ENCODE assay signal across 11 mouse cellular contexts in genomic region chr3:33043896-33044798, GRCm38 (mm10).
A peak's percentile ranks its signal among the peaks of the same experiment; 100 is the strongest.
DNase-seq lines count a peak whose midpoint lies in the region; ATAC-seq lines count a peak whose summit lies in the region.
"Had no signal": no experiment of that assay in that cellular context is flagged by ENCODE, and none has a peak within 500 bp of the region (broad histone marks: within the 10 kb centered on the region; RNA-seq: fewer than 3 reads in every experiment).

No protein-coding gene starts in this region.

- 70% methylated on average over 10 of the region's 10 CpGs for WGBS in limb, embryonic 11.5 days
- 73% methylated on average over 10 of the region's 10 CpGs for WGBS in limb, embryonic 10.5 days
- 66% methylated on average over 10 of the region's 10 CpGs for WGBS in midbrain, embryonic 15.5 days

- H3K27ac ChIP-seq in limb, embryonic 11.5 days (replicated peaks; ENCODE audit: low read depth, low read length): no peak overlapping the region
- H3K27ac ChIP-seq in limb, embryonic 10.5 days: no peak overlapping the region
- no peak overlapping the region for H3K27ac ChIP-seq in midbrain, embryonic 15.5 days
- H3K27ac ChIP-seq: macrophage had no signal

- H3K9me3 ChIP-seq in limb, embryonic 11.5 days (ENCODE audit: control insufficient read depth, low read length): no peaks in the 10 kb centered on the region
- H3K9me3 ChIP-seq in limb, embryonic 10.5 days (replicated peaks): no peaks in the 10 kb centered on the region
- H3K9me3 ChIP-seq in midbrain, embryonic 15.5 days: no peaks in the 10 kb centered on the region

- no peak for ATAC-seq in limb, embryonic 11.5 days (ENCODE audit: insufficient number of reproducible peaks, low FRiP score, low TSS enrichment, low read depth)
- peak; percentile 51 for ATAC-seq in midbrain, embryonic 15.5 days (replicated peaks)
- ATAC-seq in inflammation-experienced regulatory T-cells, adult 6 months: no peak

- H3K4me2 ChIP-seq in limb, embryonic 11.5 days (ENCODE audit: low read depth, severe bottlenecking): no peak overlapping the region
- H3K4me2 ChIP-seq in midbrain, embryonic 15.5 days: no peak overlapping the region

- H3K36me3 ChIP-seq in limb, embryonic 11.5 days (ENCODE audit: control insufficient read depth, insufficient read depth, low read length): no peaks in the 10 kb centered on the region
- no peaks in the 10 kb centered on the region for H3K36me3 ChIP-seq in limb, embryonic 10.5 days
- H3K36me3 ChIP-seq in midbrain, embryonic 15.5 days (replicated peaks): no peaks in the 10 kb centered on the region

- no peak overlapping the region for H3K4me3 ChIP-seq in limb, embryonic 11.5 days (ENCODE audit: low read depth, low read length)
- no peak overlapping the region for H3K4me3 ChIP-seq in limb, embryonic 10.5 days
- H3K4me3 ChIP-seq in midbrain, embryonic 15.5 days: no peak overlapping the region

- no peak overlapping the region for H3K9ac ChIP-seq in limb, embryonic 11.5 days (ENCODE audit: low read length)
- H3K9ac ChIP-seq in midbrain, embryonic 15.5 days: no peak overlapping the region

- no peaks in the 10 kb centered on the region for H3K27me3 ChIP-seq in limb, embryonic 11.5 days (ENCODE audit: control insufficient read depth, insufficient read depth, low read length)
- no peaks in the 10 kb centered on the region for H3K27me3 ChIP-seq in limb, embryonic 10.5 days (ENCODE audit: low read depth, poor library complexity, severe bottlenecking)
- no peaks in the 10 kb centered on the region for H3K27me3 ChIP-seq in midbrain, embryonic 15.5 days (replicated peaks)

- H3K4me1 ChIP-seq in limb, embryonic 11.5 days (ENCODE audit: control insufficient read depth, insufficient read depth, low read length): no peaks in the 10 kb centered on the region
- no peaks in the 10 kb centered on the region for H3K4me1 ChIP-seq in limb, embryonic 10.5 days
- no peaks in the 10 kb centered on the region for H3K4me1 ChIP-seq in midbrain, embryonic 15.5 days

- DNase-seq in cerebellum, postnatal 14 days: peak; percentile 9 to 21
- DNase-seq in cerebellum, adult 11-12 months: no peak
- DNase-seq in limb, embryonic 11.5 days (ENCODE audit: low spot score): peak; percentile 26
- DNase-seq in limb, embryonic 10.5 days (ENCODE audit: low spot score): no peak
- peak; percentile 29 for DNase-seq in embryo, embryonic 10.5 days (ENCODE audit: low spot score)
- no peak for DNase-seq in urinary bladder, postnatal 10 days (ENCODE audit: low spot score)
- DNase-seq: gastrocnemius, postnatal 10 days; kidney, adult 9 months had no signal

Comparison
In these comparisons a context has a peak if more than half of its experiments do, and no peak if none do; other contexts are left out.
1. DNase-seq: peak in cerebellum, postnatal 14 days (2 of 2), limb, embryonic 11.5 days (single experiment) and embryo, embryonic 10.5 days (single experiment); none in cerebellum, adult 11-12 months (single experiment), limb, embryonic 10.5 days (single experiment) and urinary bladder, postnatal 10 days (single experiment).